Mouse (Mus musculus): ENCODE results near the gene Sec24a.
"Not testable (repeated sequence)": the region's sequence is repeated elsewhere in the genome, so short reads cannot be mapped to it uniquely, and the experiment has no call there.

The Sec24a gene

GRCm38 (mm10) chr11:51688330-51689328, 74.8 kb downstream of the Sec24a start, which contains the start of gene 0610009B22Rik:
0610009B22Rik (minus strand) TSS chr11:51688874.
- peak; percentile 100 for DNase-seq (ENCODE audit: inconsistent age in 2 of 2, low spot score in 1 of 2)

DNA sequence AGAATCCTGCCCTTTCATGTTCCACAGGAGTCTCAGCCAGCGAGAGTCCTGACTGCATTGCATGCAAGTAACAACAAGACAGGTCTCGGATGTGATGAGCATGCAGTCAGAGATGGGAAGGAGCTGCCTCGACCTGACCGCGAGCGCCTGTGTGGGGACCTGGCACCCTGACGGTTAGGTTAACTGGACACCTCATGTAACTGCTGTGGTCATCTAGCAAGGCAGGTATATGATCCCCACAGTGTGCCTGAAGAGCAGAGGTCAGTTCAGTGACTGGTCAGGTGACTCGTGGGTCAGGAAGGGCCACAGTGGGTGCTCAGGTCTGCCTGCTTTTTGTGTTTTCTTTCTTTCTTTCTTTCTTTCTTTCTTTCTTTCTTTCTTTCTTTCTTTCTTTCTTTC, 81.5 kb downstream of the Sec24a start:
- DNase-seq (ENCODE audit: inconsistent age in 2 of 2, low spot score in 1 of 2), result no peak

DNA sequence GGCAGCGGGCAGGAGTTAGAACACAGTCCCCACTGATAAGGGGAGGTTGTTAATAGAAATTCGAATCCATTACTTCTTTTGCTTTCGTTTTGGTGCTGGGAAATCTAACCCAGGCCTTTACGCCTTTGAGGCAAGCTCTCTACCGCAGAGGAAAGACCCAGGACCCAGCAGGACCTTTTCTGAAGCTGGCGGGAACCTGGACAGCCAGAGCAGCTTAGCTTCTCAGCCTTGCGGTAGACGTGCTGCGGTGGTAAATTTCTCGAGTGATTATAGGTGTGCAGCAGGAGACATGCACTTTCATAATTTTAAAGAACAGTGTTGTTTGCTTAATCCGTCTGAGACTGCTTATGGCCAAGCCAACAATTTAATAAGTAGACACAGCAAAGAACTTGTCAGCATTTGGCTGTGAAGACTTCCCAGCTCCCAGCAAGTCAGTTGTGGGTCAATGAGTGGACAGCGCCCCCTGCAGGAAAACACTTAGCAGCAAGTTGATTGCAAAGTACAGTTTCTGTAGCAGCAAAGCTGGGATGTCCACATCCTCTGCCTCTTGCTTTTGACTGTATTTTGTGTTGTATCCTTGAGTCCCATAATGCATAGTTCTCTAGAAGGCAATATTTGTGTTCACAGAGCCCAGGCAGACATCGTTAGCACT, 82.0 kb downstream of the Sec24a start:
- DNase-seq (ENCODE audit: inconsistent age in 2 of 2, low spot score in 1 of 2), result peak; percentile 88 to 96

DNA sequence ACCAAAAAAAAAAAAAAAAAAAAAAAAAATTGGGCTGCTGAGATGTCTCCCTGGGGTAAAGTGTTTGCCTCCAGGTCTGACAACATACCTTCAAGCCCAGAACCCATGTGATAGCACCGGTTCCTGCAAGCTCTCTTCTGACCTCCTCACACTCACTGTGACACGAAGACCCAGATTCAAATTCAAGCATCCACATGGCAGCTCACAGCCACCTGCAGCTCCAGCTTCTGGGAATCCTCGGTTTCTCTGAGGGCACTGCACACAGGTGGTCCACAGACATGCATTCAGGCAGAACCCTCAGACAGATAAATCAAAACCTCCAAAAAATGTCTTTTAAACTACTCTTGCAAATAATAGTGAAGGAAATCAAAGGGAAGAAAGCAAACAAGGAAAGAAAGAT, 84.0 kb downstream of the Sec24a start:
- no peak for DNase-seq (ENCODE audit: inconsistent age in 2 of 2, low spot score in 1 of 2)

DNA sequence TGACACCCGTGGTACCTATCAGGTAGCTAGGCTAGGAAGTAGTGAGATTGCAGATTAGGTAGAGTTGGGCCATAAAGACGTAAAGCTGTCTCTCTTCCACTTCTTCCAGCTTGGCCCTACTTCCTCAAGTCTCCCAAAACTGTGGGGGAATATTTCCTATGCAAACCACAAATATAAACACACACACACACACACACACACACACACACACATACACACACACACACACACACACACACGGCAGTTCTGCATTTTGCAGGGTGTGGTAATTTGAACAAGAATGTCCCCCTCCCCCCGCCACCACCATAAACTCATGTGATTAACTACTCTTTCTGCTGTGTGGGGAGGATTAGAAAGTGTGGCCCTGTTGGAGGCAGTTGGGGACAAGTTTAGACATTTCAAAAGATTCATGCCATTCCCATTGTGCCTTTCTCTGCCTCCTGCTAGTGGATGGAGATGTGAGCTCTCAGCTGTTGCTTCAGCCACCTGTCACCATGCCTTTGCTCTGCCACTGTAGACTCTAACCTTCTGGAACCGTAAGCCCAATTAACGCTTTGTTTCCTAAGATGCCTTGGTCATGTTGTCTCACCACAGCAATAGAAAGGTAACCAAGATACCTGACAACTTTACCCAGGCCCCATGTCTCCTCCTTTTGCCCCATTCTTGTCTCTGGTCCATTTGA, 85.6 kb downstream of the Sec24a start:
- no peak for DNase-seq (ENCODE audit: inconsistent age in 2 of 2, low spot score in 1 of 2)

GRCm38 (mm10) chr11:51675386-51675785, 88.0 kb downstream of the Sec24a start:
- DNase-seq (ENCODE audit: inconsistent age in 2 of 2, low spot score in 1 of 2), result no peak

- peak; percentile 52 to 80 for DNase-seq (ENCODE audit: inconsistent age in 2 of 2, low spot score in 1 of 2)
Observed at GRCm38 (mm10) chr11:51673291-51673690, 90.1 kb downstream of the Sec24a start.

DNA sequence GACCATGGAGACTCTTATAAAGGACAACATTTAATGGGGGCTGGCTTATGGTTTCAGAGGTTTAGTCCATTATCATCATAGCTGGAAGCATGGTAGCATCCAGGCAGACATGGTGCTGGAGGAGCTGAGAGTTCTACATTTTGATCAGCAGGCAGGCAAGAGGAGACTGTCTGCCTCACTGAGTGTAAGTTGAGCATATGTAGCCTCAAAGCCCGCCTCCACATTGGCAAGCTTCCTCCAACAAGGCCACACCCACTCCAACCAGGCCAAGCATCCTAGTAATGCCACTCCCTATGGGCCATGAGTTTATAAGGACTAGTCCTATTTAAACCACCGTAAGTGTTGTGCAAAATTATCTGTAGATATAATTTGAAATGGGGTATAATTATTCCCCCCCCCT, 92.1 kb downstream of the Sec24a start:
- DNase-seq (ENCODE audit: inconsistent age in 2 of 2, low spot score in 1 of 2), result no peak

DNA sequence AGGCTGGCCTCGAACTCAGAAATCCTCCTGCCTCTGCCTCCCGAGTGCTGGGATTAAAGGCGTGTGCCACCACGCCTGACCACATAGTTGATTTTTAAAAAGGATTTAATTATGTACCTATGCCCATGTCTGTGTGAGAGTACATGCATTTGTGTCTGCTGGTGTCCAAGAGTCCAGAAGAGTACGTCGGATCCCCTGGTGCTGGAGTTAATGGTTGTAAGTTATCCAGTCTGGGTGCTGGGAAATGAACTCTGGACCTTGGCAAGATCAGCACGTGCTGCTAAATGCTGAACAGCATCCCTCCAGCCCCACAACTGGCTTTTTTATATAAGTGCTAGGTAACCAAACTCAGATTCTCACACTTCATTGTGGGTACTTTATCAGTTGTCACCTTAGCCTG, 92.6 kb downstream of the Sec24a start:
- DNase-seq (ENCODE audit: inconsistent age in 2 of 2, low spot score in 1 of 2), result no peak

- not testable (repeated sequence) for DNase-seq (ENCODE audit: inconsistent age in 2 of 2, low spot score in 1 of 2)
Observed at GRCm38 (mm10) chr11:51664747-51665146, 98.7 kb downstream of the Sec24a start.

DNA sequence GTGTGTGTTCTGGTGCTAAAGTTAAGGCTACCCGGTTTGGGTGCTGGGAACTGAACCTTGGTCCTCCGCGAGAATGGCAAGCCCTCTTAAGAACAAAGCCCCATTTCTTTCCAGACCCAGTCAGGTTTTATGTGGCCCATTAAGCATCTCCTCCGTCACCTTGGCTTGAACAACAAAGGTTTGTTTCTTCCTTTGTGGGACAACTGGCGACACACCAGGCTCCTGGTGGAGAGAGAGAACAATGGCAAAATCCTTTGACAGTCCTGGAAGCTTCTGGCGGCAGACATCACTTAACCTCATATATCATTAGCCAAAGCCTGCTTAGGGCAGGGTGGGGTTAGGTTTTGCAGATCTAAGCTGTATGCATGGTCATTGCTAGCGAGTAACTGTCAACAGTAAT, 100.8 kb downstream of the Sec24a start:
- DNase-seq (ENCODE audit: inconsistent age in 2 of 2, low spot score in 1 of 2), result no peak

GRCm38 (mm10) chr11:51661867-51662365, 101.5 kb downstream of the Sec24a start:
- no peak for DNase-seq (ENCODE audit: inconsistent age in 2 of 2, low spot score in 1 of 2)

- DNase-seq (ENCODE audit: inconsistent age in 2 of 2, low spot score in 1 of 2), result peak; percentile 62 to 76
Observed at GRCm38 (mm10) chr11:51658705-51659104, 104.7 kb downstream of the Sec24a start.

DNA sequence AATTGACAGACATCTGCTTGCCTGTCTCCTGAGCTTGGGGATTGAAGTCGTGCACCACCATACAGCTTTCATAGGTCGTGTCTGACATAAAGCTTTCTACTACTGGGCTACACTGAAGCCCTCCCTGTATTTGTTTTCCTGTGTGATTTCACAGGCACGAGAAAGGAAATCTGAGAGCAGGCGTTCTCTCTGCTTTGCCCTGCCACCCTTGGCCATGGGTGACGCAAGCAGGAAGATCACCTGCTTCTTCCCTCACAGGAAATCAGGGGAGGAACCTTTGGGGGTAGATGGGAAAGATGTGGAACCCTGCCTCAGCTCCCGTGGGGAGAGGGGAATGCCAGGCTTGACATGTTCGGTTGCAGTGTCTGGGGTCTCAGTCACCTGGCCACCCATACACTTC, 105.1 kb downstream of the Sec24a start:
- no peak for DNase-seq (ENCODE audit: inconsistent age in 2 of 2, low spot score in 1 of 2)

DNA sequence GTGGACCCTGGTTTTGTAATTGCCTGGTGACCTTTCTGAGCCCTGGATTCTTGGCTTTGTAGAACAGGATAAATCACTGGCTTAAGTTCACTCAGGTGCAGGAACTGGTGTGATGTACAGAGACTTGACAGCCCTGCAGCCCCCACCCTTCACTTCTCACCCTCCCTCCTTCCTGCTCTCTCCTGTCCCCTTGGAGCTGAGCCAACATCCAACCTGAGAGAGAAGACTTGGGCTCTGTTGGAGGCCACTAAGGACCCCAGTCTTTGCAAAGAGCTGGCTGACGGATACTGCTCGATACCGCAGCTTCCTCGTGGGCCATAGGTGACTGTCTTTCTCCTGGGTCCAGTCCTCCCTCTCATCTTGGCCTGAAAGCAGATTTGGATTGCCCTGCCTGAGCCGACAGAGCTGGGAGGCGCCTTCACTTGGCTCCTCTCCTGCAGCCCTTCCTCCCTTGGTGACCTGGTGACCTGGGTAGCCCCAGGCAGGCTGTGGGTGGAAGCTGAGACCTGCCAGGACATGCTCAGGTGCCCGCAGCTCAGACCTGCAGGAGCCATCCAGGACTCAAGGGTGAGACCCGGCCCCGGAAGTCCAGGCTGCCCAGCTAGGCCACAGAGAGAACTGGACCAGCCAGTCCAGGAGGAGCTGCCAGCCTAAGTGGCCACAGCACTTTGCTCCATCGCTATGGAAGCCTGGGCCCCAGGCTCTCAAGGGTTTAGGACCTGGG, 106.5 kb downstream of the Sec24a start:
- peak in 1 of 2 experiments; percentile 43 for DNase-seq (ENCODE audit: inconsistent age in 2 of 2, low spot score in 1 of 2)

GRCm38 (mm10) chr11:51654891-51655290, 108.5 kb downstream of the Sec24a start:
- DNase-seq (ENCODE audit: inconsistent age in 2 of 2, low spot score in 1 of 2), result peak in 1 of 2 experiments; percentile 53

DNA sequence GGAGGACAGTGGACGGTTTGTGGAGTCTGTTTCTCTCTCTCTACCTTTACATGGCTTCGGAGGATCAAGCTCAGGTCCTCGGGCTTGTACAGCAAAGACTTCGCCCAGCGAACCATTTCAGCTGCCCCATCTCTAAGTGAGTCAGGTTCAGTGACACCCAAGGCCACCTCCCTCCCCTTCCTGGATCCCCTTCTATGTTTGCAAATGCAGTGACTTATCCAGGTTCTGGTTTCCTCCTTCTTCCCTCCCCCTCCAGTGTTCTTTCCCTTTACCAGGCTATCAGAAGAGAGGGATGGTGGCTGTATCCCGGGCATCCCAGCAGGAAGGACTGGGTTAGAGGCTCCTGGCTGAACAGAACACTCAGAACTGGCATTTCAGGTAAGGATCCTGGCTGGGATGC, 109.7 kb downstream of the Sec24a start:
- peak in 1 of 2 experiments; percentile 56 for DNase-seq (ENCODE audit: inconsistent age in 2 of 2, low spot score in 1 of 2)

DNA sequence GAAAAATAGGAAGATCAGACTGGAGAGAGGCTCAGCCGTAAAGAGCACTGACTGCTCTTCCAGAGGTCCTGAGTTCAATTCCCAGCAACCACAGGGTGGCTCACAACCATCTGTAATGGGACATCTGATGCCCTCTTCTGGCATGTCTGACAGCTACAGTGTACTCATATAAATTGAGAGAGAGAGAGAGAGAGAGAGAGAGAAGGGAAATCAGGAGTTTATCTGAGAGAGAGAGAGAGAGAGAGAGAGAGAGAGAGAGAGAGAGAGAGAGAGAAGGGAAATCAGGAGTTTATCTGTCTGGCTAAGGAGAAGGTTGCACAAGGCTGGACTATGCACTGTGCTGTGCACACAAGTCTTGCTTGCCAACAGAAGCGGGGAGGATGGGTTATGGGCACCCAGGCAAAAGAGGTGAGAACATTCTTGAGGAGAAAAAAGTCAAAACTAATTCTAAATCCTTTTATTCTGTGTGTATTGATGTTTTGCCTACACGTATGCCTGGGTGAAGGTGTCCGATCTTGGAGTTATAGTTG, 110.5 kb downstream of the Sec24a start:
- DNase-seq (ENCODE audit: inconsistent age in 2 of 2, low spot score in 1 of 2), result no peak

- peak; percentile 88 to 94 for DNase-seq (ENCODE audit: inconsistent age in 2 of 2, low spot score in 1 of 2)
Observed at GRCm38 (mm10) chr11:51650691-51651515, 112.5 kb downstream of the Sec24a start, which contains the start of the genes N4bp3 and D930048N14Rik. N4bp3 (minus strand) TSS chr11:51650842. D930048N14Rik (plus strand) TSS chr11:51650954.
